Mouse (Mus musculus): ENCODE data around the gene Magi1. TPM values are rescaled to one million over a fixed set of nuclear protein-coding genes. Genes with fewer than 3 reads are reported as not detected.

Magi1 gene
- polyA plus RNA-seq, 1 experiment from 2014 or later: 12.0 TPM

DNA sequence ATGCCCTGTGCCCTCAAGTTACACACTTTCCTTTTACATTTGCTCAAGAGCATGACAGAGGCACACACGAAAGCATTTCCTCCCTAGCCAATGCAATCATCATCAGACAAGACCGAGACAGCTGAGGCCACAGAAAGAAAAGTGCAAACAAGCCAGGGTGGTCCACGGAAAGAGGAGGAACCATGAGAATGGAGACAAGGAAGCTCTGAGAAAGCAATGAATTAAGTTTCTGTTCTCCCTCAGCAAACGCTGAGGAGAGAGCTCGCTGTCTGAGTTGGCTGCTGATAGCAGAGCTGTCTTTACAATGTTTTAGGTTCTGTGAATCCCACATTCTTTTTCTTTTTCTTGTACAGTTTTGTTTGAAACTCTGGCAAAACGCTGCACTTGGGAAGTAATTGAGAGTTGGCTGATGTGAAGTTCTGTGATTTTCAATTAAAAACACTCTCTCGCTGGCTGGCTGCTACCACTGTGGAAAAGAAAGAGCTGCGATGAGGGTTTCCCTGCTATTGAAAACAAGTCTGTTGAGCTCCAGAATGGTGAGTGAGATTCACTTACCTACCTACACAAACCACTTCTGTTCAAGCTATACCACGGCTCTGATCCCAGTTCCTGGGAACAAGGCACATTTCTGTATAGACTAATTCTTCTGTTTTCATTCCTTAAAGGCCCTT lies 120.3 kb downstream of the Magi1 start:
- H3K4me1 ChIP-seq (ENCODE audit: control insufficient read depth, insufficient read depth, low read length): peaks cover 10% of the 10 kb centered on the region; the same call in 1 of the 2 replicates
- WGBS: 21% methylated on average over 9 of the region's 9 CpGs

DNA sequence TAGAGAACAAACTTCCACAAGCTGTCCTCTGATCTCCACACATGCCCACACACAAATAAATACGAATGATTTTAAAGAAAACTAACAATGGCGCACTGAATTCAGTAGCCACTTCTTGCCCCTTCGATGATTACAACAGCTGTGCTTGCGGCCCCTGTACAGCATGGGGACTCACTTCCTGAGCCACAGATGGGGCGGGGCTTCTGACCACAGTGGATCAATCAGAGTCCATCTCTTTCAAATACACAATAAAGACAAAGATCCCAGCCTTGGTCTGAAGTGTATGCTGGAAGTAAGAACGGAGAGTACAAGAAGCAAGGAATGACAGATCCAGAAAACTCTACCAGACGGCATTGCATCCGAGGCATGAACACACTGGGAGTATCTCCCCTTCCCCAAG lies 120.8 kb downstream of the Magi1 start:
- peaks cover 10% of the 10 kb centered on the region; the same call in 1 of the 2 replicates for H3K4me1 ChIP-seq (ENCODE audit: control insufficient read depth, insufficient read depth, low read length)

More for the DNA sequence above, 120.3 kb downstream of the Magi1 start:
- Histone ChIP-seq H3K27me3 (ENCODE audit: control insufficient read depth, insufficient read depth, low read length) (no peaks in the 10 kb centered on the region), H3K9me3 (replicated peaks; ENCODE audit: control insufficient read depth, low read length) (no peaks in the 10 kb centered on the region), H3K4me3 (ENCODE audit: low read depth, low read length) (no peak overlapping the region), H3K9ac (replicated peaks; ENCODE audit: low read length) (no peak overlapping the region), H3K36me3 (replicated peaks; ENCODE audit: control insufficient read depth, insufficient read depth, low read depth, low read length) (no peaks in the 10 kb centered on the region), H3K27ac (replicated peaks; ENCODE audit: low read depth, low read length) (no peak overlapping the region; the same call in 1 of the 2 replicates), H3K4me2 (ENCODE audit: low read depth, low read length) (no peak overlapping the region)
- ATAC-seq (replicated peaks; ENCODE audit: insufficient number of reproducible peaks, low FRiP score, low TSS enrichment, low read depth) (no peak), DNase-seq (ENCODE audit: low spot score) (peak; percentile 39)

DNA sequence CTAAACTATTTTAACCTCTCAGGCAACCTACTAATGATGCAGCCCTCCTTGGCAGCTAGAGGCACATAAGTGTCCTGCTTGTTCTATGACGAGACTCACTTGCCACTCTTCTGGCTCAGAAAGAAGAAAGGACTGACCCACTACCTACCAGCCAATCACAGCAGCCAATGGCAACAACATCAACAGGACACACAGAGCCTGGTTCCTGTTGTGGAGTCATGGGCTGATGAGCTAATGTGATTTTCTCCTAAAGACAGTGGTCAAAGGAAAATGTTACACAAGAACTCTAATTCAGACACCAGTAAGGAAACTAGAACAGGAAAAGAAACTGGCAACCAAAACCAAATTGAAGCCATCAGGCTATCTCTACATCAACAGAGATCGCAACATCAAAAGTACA lies 124.5 kb downstream of the Magi1 start:
- H3K4me1 ChIP-seq (ENCODE audit: control insufficient read depth, insufficient read depth, low read length): no peaks in the 10 kb centered on the region
- H3K27me3 ChIP-seq (ENCODE audit: control insufficient read depth, insufficient read depth, low read length): no peaks in the 10 kb centered on the region
- H3K36me3 ChIP-seq (replicated peaks; ENCODE audit: control insufficient read depth, insufficient read depth, low read depth, low read length): no peaks in the 10 kb centered on the region
- DNase-seq (ENCODE audit: low spot score) (no peak), ATAC-seq (replicated peaks; ENCODE audit: insufficient number of reproducible peaks, low FRiP score, low TSS enrichment, low read depth) (no peak)
- H3K4me2 ChIP-seq (ENCODE audit: low read depth, low read length): no peak overlapping the region
- no peak overlapping the region for H3K9ac ChIP-seq (replicated peaks; ENCODE audit: low read length)
- H3K27ac ChIP-seq (replicated peaks; ENCODE audit: low read depth, low read length): no peak overlapping the region
- 60% methylated on average over 2 of the region's 2 CpGs for WGBS
- H3K4me3 ChIP-seq (ENCODE audit: low read depth, low read length): no peak overlapping the region
- no peaks in the 10 kb centered on the region for H3K9me3 ChIP-seq (replicated peaks; ENCODE audit: control insufficient read depth, low read length)

More for the DNA sequence above, 120.8 kb downstream of the Magi1 start:
- DNase-seq (ENCODE audit: low spot score) (no peak), ATAC-seq (replicated peaks; ENCODE audit: insufficient number of reproducible peaks, low FRiP score, low TSS enrichment, low read depth) (no peak; the same call in 1 of the 2 replicates)
- Histone ChIP-seq H3K9me3 (replicated peaks; ENCODE audit: control insufficient read depth, low read length) (no peaks in the 10 kb centered on the region), H3K4me3 (ENCODE audit: low read depth, low read length) (no peak overlapping the region), H3K27me3 (ENCODE audit: control insufficient read depth, insufficient read depth, low read length) (no peaks in the 10 kb centered on the region), H3K27ac (replicated peaks; ENCODE audit: low read depth, low read length) (no peak overlapping the region; the same call in 1 of the 2 replicates), H3K9ac (replicated peaks; ENCODE audit: low read length) (no peak overlapping the region), H3K4me2 (ENCODE audit: low read depth, low read length) (no peak overlapping the region), H3K36me3 (replicated peaks; ENCODE audit: control insufficient read depth, insufficient read depth, low read depth, low read length) (no peaks in the 10 kb centered on the region)
- 46% methylated on average over 8 of the region's 8 CpGs for WGBS

DNA sequence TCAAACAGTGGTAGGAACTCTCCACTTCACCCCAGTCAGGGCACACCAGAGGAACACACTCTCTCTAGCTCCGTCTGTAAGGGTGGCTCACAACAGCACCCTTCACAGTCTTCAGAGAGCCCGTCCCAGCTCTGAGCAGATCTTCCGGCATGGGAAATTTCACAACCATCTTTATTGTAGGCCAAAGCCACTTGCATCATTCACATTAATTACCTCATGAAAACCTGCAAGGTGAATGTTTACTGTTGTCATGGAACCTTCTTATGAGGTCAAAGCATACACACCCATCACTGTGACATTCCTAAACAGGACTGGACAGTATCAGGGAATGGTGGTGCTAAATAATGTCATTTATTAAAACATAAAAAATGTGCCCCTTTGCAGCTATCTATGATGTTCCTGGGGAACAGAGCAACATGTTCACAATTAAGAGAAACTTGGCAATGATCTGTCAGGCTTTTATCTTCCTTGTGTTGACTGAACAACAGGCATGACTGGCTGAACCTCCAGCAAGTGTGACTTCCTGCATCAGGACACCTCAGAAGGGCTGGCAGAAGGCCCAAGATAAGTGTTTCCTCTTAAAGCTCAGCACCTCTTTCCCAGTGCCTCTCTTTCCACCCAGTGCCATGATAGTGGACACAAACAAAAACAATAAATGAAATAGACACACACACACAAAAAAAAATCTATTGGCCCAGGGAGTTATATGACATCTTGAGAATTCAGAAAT lies 125.4 kb downstream of the Magi1 start:
- Histone ChIP-seq H3K36me3 (replicated peaks; ENCODE audit: control insufficient read depth, insufficient read depth, low read depth, low read length) (no peaks in the 10 kb centered on the region), H3K9me3 (replicated peaks; ENCODE audit: control insufficient read depth, low read length) (no peaks in the 10 kb centered on the region), H3K4me3 (ENCODE audit: low read depth, low read length) (no peak overlapping the region), H3K4me2 (ENCODE audit: low read depth, low read length) (no peak overlapping the region), H3K9ac (replicated peaks; ENCODE audit: low read length) (no peak overlapping the region), H3K4me1 (ENCODE audit: control insufficient read depth, insufficient read depth, low read length) (no peaks in the 10 kb centered on the region), H3K27me3 (ENCODE audit: control insufficient read depth, insufficient read depth, low read length) (no peaks in the 10 kb centered on the region), H3K27ac (replicated peaks; ENCODE audit: low read depth, low read length) (no peak overlapping the region)
- ATAC-seq (replicated peaks; ENCODE audit: insufficient number of reproducible peaks, low FRiP score, low TSS enrichment, low read depth) (no peak), DNase-seq (ENCODE audit: low spot score) (no peak)
- WGBS: 91% methylated on average over 3 of the region's 3 CpGs

DNA sequence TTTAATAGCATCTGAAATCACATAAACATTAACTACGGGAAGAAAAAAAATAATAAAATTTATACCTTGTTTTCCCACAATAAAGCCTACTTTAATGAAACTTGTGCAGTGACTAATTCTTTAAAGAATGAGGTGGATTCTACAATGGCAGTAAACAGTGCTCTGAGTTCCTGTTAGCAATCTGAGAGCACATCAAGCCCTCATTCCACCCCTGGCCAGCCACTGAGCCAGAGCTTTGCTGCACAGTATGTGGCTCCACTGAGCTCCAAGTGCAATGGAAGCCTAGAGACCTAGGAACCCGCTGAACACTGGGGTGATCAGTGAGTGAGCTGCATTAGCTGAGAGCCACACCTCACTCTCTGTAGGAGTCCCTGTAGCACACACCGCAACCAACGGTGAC lies 127.7 kb downstream of the Magi1 start:
- ATAC-seq (replicated peaks; ENCODE audit: insufficient number of reproducible peaks, low FRiP score, low TSS enrichment, low read depth) (no peak), DNase-seq (ENCODE audit: low spot score) (no peak)
- no peaks in the 10 kb centered on the region for H3K36me3 ChIP-seq (replicated peaks; ENCODE audit: control insufficient read depth, insufficient read depth, low read depth, low read length)
- H3K9me3 ChIP-seq (replicated peaks; ENCODE audit: control insufficient read depth, low read length): no peaks in the 10 kb centered on the region
- H3K27me3 ChIP-seq (ENCODE audit: control insufficient read depth, insufficient read depth, low read length): no peaks in the 10 kb centered on the region
- H3K4me1 ChIP-seq (ENCODE audit: control insufficient read depth, insufficient read depth, low read length): no peaks in the 10 kb centered on the region
- H3K9ac ChIP-seq (replicated peaks; ENCODE audit: low read length): no peak overlapping the region
- H3K4me2 ChIP-seq (ENCODE audit: low read depth, low read length): no peak overlapping the region
- WGBS: 76% methylated on average over 4 of the region's 4 CpGs
- H3K4me3 ChIP-seq (ENCODE audit: low read depth, low read length): no peak overlapping the region
- H3K27ac ChIP-seq (replicated peaks; ENCODE audit: low read depth, low read length): no peak overlapping the region

DNA sequence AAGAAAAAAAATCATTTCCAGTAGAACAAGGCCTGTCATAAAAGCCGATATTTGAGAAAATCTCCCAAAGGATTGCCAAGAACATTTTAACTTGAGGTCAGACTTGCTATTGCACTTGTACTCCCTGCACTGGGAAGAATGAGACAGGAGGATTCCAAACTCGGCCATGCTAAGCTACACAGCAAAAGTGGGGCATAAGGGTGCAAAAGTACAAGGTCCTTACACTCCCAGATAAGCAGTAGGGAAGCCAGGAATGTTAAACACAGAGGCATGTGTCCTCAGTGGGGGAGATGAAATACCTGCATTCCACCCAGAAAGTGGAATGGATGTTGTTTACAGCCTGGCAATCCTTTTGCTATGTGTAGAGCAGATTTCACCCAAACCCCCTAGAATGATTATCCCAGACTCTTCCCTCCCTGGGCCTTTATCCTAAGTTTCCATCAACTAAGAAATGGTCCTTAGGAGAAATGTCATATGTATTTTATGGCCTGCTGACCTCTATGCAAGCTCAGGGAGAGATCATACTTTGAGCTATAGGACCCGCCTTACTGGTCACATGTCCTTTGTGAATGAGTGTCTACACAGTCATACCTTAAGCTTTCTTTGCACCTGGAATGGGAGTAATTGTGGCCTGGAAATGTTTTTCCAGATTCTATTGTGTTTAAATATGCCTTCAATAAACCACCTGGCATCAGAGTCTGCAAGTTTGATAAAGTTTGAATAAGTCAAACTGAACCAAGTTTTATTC lies 128.7 kb downstream of the Magi1 start:
- Histone ChIP-seq H3K4me2 (ENCODE audit: low read depth, low read length) (no peak overlapping the region), H3K9me3 (replicated peaks; ENCODE audit: control insufficient read depth, low read length) (no peaks in the 10 kb centered on the region), H3K4me3 (ENCODE audit: low read depth, low read length) (no peak overlapping the region), H3K27me3 (ENCODE audit: control insufficient read depth, insufficient read depth, low read length) (no peaks in the 10 kb centered on the region), H3K4me1 (ENCODE audit: control insufficient read depth, insufficient read depth, low read length) (0 out of 2 replicates have a peak, but pooled peaks cover under 1% of the 10 kb centered on the region), H3K9ac (replicated peaks; ENCODE audit: low read length) (no peak overlapping the region), H3K36me3 (replicated peaks; ENCODE audit: control insufficient read depth, insufficient read depth, low read depth, low read length) (no peaks in the 10 kb centered on the region), H3K27ac (replicated peaks; ENCODE audit: low read depth, low read length) (no peak overlapping the region)
- DNase-seq (ENCODE audit: low spot score) (no peak), ATAC-seq (replicated peaks; ENCODE audit: insufficient number of reproducible peaks, low FRiP score, low TSS enrichment, low read depth) (no peak)
- WGBS: 79% methylated on average over 3 of the region's 3 CpGs

DNA sequence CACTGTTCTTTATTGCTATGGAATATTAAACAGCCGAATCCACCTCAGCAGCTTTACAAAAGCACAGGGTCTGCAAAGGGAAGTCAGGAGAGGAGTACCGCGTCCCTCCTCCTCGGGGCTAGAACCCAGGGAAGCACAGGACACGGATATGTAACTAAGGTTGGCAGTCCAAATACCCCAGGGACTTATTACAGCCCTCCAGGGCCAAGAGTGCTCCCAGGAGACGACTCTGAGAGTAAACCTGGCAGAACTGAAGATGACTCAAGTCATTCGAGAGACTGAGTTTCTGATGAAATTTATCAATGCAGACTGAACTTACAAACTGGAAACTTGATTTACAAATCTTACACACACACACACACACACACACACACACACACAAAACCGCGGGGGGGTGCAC lies 130.8 kb downstream of the Magi1 start:
- WGBS: 68% methylated on average over 9 of the region's 9 CpGs

More for the DNA sequence above, 130.8 kb downstream of the Magi1 start:
- H3K27ac ChIP-seq (replicated peaks; ENCODE audit: low read depth, low read length): no peak overlapping the region
- DNase-seq (ENCODE audit: low spot score) (no peak), ATAC-seq (replicated peaks; ENCODE audit: insufficient number of reproducible peaks, low FRiP score, low TSS enrichment, low read depth) (no peak)
- no peaks in the 10 kb centered on the region for H3K36me3 ChIP-seq (replicated peaks; ENCODE audit: control insufficient read depth, insufficient read depth, low read depth, low read length)
- H3K4me1 ChIP-seq (ENCODE audit: control insufficient read depth, insufficient read depth, low read length): 0 out of 2 replicates have a peak, but pooled peaks cover 3% of the 10 kb centered on the region
- H3K4me3 ChIP-seq (ENCODE audit: low read depth, low read length): no peak overlapping the region
- no peaks in the 10 kb centered on the region for H3K9me3 ChIP-seq (replicated peaks; ENCODE audit: control insufficient read depth, low read length)
- no peak overlapping the region for H3K9ac ChIP-seq (replicated peaks; ENCODE audit: low read length)
- no peaks in the 10 kb centered on the region for H3K27me3 ChIP-seq (ENCODE audit: control insufficient read depth, insufficient read depth, low read length)
- H3K4me2 ChIP-seq (ENCODE audit: low read depth, low read length): no peak overlapping the region
